Mouse (Mus musculus): ENCODE measurements around the gene Nup188. TPM values are rescaled to one million over a fixed set of nuclear protein-coding genes. Genes with fewer than 3 reads are reported as not detected.

The Nup188 gene
- polyA plus RNA-seq, 1 experiment, result 125 TPM

DNA sequence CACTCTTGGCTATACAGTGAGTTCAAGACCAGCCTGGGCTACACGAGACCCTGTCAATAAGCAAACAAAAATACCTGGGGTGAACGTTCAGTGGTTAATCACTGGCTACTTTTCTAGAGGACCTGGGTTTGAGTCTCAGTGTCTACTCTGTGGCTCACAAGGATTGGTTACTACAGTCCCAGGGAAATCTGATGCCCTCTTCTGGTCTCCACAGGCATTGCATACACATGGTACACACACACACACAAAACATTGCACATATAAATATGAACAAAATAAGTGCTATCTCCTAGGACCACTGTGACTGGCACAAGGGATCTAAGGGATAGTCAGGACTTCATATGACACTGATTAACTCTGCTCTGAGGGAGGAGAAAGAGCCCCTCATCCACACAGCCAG, 102.8 kb downstream of the Nup188 start:
- Histone ChIP-seq H3K4me1 (ENCODE audit: control insufficient read depth, insufficient read depth, low read length) (peaks cover 15% of the 10 kb centered on the region), H3K27ac (ENCODE audit: control insufficient read depth, insufficient read depth, low read depth, low read length) (no peak overlapping the region), H3K27me3 (ENCODE audit: control insufficient read depth, insufficient read depth, low read length) (no peaks in the 10 kb centered on the region), H3K36me3 (ENCODE audit: control insufficient read depth, insufficient read depth, low read length) (no peaks in the 10 kb centered on the region), H3K4me3 (ENCODE audit: control insufficient read depth, low read depth, low read length) (no peak overlapping the region)
- no peak for TF ChIP-seq POLR2A (IDR thresholded peaks at IDR 0.05; ENCODE audit: control insufficient read depth, low read depth, low read length)
- TF ChIP-seq CTCF (IDR thresholded peaks at IDR 0.05; ENCODE audit: control insufficient read depth, insufficient read depth, insufficient replicate concordance, low read depth, low read length), result no peak

- TF ChIP-seq POLR2A (IDR thresholded peaks at IDR 0.05; ENCODE audit: control insufficient read depth, low read depth, low read length) (peak; percentile 50), CTCF (IDR thresholded peaks at IDR 0.05; ENCODE audit: control insufficient read depth, insufficient read depth, insufficient replicate concordance, low read depth, low read length) (no peak)
- Histone ChIP-seq H3K27ac (ENCODE audit: control insufficient read depth, insufficient read depth, low read depth, low read length) (peak within 1 kb of the TSS; percentile 98), H3K4me1 (ENCODE audit: control insufficient read depth, insufficient read depth, low read length) (peaks cover 15% of the 10 kb centered on the region), H3K27me3 (ENCODE audit: control insufficient read depth, insufficient read depth, low read length) (no peaks in the 10 kb centered on the region), H3K36me3 (ENCODE audit: control insufficient read depth, insufficient read depth, low read length) (no peaks in the 10 kb centered on the region), H3K4me3 (ENCODE audit: control insufficient read depth, low read depth, low read length) (peak within 1 kb of the TSS; percentile 95)
These were observed 105.9 kb downstream of the Nup188 start, which contains the start of gene Dolpp1 for GRCm38 (mm10) chr2:30392114-30392576. TSS of gene Dolpp1 (plus strand) at chr2:30392254.

- Histone ChIP-seq H3K4me1 (ENCODE audit: control insufficient read depth, insufficient read depth, low read length) (peaks cover 15% of the 10 kb centered on the region), H3K27ac (ENCODE audit: control insufficient read depth, insufficient read depth, low read depth, low read length) (peak overlapping the region; percentile 98), H3K4me3 (ENCODE audit: control insufficient read depth, low read depth, low read length) (peak overlapping the region; percentile 95), H3K36me3 (ENCODE audit: control insufficient read depth, insufficient read depth, low read length) (no peaks in the 10 kb centered on the region), H3K27me3 (ENCODE audit: control insufficient read depth, insufficient read depth, low read length) (no peaks in the 10 kb centered on the region)
- TF ChIP-seq CTCF (IDR thresholded peaks at IDR 0.05; ENCODE audit: control insufficient read depth, insufficient read depth, insufficient replicate concordance, low read depth, low read length) (0 out of 2 replicates have a peak, but pooled peaks have one; percentile 2), POLR2A (IDR thresholded peaks at IDR 0.05; ENCODE audit: control insufficient read depth, low read depth, low read length) (no peak; the same call in 1 of the 2 replicates)
These were observed 106.6 kb downstream of the Nup188 start for GRCm38 (mm10) chr2:30392577-30393369.

- H3K4me1 ChIP-seq (ENCODE audit: control insufficient read depth, insufficient read depth, low read length), result peaks cover 15% of the 10 kb centered on the region
- no peaks in the 10 kb centered on the region for H3K36me3 ChIP-seq (ENCODE audit: control insufficient read depth, insufficient read depth, low read length)
- TF ChIP-seq CTCF (IDR thresholded peaks at IDR 0.05; ENCODE audit: control insufficient read depth, insufficient read depth, insufficient replicate concordance, low read depth, low read length), result no peak
- no peak for TF ChIP-seq POLR2A (IDR thresholded peaks at IDR 0.05; ENCODE audit: control insufficient read depth, low read depth, low read length)
- peak overlapping the region; percentile 95 for H3K4me3 ChIP-seq (ENCODE audit: control insufficient read depth, low read depth, low read length)
- no peak overlapping the region; the same call in 1 of the 2 replicates for H3K27ac ChIP-seq (ENCODE audit: control insufficient read depth, insufficient read depth, low read depth, low read length)
- no peaks in the 10 kb centered on the region for H3K27me3 ChIP-seq (ENCODE audit: control insufficient read depth, insufficient read depth, low read length)
These were observed 107.1 kb downstream of the Nup188 start for GRCm38 (mm10) chr2:30393370-30393656.

Other genes with a start within 250 kb of the Nup188 start
- 77.0 and 84.3 TPM in 2 replicates for gene Wdr34, start 237.5 kb upstream of the Nup188 start, polyA plus RNA-seq (2012; rRNA removed)
- gene Set, start 229.0 kb upstream of the Nup188 start, polyA plus RNA-seq (2012; rRNA removed), result 32.7 and 38.9 TPM in 2 replicates
- 5.8 and 6.0 TPM in 2 replicates for gene Pkn3, start 208.7 kb upstream of the Nup188 start, polyA plus RNA-seq (2012; rRNA removed)
- 156 and 170 TPM in 2 replicates for gene Zdhhc12, start 192.7 kb upstream of the Nup188 start, polyA plus RNA-seq (2012; rRNA removed)
- 62.3 and 62.4 TPM in 2 replicates for gene Zer1, start 161.8 kb upstream of the Nup188 start, polyA plus RNA-seq (2012; rRNA removed)
- gene Tbc1d13, start 152.7 kb upstream of the Nup188 start, polyA plus RNA-seq (2012; rRNA removed), result 24.4 and 26.2 TPM in 2 replicates
- 2.4 and 2.9 TPM in 2 replicates for gene Endog, start 114.9 kb upstream of the Nup188 start, polyA plus RNA-seq (2012; rRNA removed)
- 149 and 160 TPM in 2 replicates for gene Spout1, start 107.9 kb upstream of the Nup188 start, polyA plus RNA-seq (2012; rRNA removed)
- gene Kyat1, start 80.5 kb upstream of the Nup188 start, polyA plus RNA-seq (2012; rRNA removed), result 16.0 and 16.4 TPM in 2 replicates
- gene Lrrc8a, start 48.7 kb upstream of the Nup188 start, polyA plus RNA-seq (2012; rRNA removed), result 8.8 TPM in 2 replicates
- 0.76 and 0.98 TPM in 2 replicates for gene Gm28035, start 45.8 kb upstream of the Nup188 start, polyA plus RNA-seq (2012; rRNA removed)
- 1.8 and 3.0 TPM in 2 replicates for gene Phyhd1, start 20.2 kb upstream of the Nup188 start, polyA plus RNA-seq (2012; rRNA removed)
- gene Gm28038, start 5.4 kb upstream of the Nup188 start, polyA plus RNA-seq (2012; rRNA removed), result not detected in 2 replicates
- 6.2 and 6.6 TPM in 2 replicates for gene Dolk, start 63 bp upstream of the Nup188 start, polyA plus RNA-seq (2012; rRNA removed)
- gene Sh3glb2, start 72.9 kb downstream of the Nup188 start, polyA plus RNA-seq (2012; rRNA removed), result 21.8 and 25.3 TPM in 2 replicates
- gene Miga2, start 77.8 kb downstream of the Nup188 start, polyA plus RNA-seq (2012; rRNA removed), result 6.3 and 6.7 TPM in 2 replicates
- 27.3 and 32.6 TPM in 2 replicates for gene Dolpp1, start 105.9 kb downstream of the Nup188 start, polyA plus RNA-seq (2012; rRNA removed)
- 591 and 623 TPM in 2 replicates for gene Crat, start 129.4 kb downstream of the Nup188 start, polyA plus RNA-seq (2012; rRNA removed)
- gene Ptpa, start 129.6 kb downstream of the Nup188 start, polyA plus RNA-seq (2012; rRNA removed), result 87.3 and 106 TPM in 2 replicates
- 2.2 and 2.8 TPM in 2 replicates for gene Ier5l, start 187.8 kb downstream of the Nup188 start, polyA plus RNA-seq (2012; rRNA removed)

Data from testis, adult 2 months (tissue).